Mouse (Mus musculus) natural killer cell, adult 2 months (primary cell): ENCODE measurements around the gene Exosc6.
"Not testable (repeated sequence)": the region's sequence is repeated elsewhere in the genome, so short reads cannot be mapped to it uniquely, and the experiment has no call there.

ENCODE experiments used
- DNase-seq, 2 experiments: peaks; one replicate each; pipeline ENCODE4 v3.0.0; 2022; ENCODE audit warnings: low spot score in 2 of 2

Exosc6 gene

DNA sequence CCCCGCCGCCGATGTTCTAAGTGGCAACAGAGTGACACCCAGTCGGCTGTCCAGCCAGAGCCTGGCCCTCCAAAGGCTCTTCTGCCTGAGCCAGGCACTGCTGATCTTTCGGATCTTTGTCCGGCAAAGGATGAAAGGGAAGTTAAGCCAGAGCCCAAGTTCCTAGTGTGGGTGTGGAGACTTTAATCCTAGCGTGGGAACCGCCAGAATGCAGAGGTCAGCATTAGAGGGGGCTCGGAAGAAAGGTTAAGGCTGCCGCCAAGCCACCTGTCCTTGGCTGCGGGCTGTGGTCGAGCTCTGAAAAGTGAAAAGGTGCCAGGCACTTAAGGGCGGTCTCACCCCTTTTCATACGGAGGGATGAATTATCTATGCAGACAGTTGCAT, 5.5 kb downstream of the Exosc6 start:
- peak in 1 of 2 experiments; percentile 16 for DNase-seq

DNA sequence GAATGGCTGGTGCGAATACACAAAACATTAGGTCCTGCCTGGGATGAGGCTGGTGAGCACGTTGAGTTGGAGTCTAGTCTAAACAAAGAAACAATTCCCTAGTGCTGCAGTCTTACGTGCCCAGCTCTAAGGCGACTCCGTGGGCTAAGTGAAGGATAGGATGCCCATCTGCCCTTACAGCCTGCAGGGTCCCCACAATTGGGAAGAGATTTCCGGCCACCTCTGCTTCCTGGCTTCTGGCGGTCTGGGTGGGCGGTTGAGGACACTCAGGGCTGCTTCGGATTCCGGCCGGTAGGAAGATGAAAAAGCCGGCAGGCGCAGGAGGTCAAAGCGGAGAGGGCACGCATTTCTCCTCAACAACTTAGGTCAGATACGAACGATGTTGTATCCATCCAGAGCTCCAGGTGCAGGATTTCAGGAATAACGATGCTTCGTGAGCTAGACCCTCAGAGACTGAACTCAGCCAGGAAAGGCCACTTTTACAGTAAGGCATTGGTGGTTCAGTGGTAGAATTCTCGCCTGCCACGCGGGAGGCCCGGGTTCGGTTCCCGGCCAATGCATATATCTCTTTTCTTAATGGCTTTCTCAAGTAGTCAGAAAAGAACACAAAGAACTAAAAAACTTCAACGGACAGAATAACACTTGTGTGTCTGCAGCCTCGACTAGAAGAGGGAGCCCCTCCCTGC, 6.1 kb downstream of the Exosc6 start:
- DNase-seq = peak; percentile 81 to 87

- DNase-seq = no peak
These were observed 6.8 kb downstream of the Exosc6 start for GRCm38 (mm10) chr8:111062893-111063292.

GRCm38 (mm10) chr8:111066308-111066707, 10.2 kb downstream of the Exosc6 start:
- no peak for DNase-seq

DNA sequence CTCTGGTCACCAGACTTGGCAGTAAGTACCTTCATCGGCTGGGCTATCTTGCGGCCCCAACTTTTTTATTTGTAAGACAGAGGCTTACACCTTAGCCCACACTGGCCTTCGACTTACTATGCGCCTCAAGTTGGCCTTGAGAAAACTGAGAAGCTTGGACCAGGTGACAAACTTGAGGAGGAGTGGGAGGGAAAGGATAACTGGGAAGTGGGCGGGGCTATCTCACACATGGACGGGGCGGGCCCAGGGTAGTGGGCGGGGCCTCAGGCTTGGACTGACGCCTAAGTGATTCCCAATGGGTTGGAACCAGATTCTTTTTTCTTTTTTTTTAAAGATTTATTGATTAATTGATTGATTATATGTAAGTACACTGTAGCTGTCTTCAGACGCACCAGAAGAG, 11.3 kb downstream of the Exosc6 start:
- no peak for DNase-seq

DNA sequence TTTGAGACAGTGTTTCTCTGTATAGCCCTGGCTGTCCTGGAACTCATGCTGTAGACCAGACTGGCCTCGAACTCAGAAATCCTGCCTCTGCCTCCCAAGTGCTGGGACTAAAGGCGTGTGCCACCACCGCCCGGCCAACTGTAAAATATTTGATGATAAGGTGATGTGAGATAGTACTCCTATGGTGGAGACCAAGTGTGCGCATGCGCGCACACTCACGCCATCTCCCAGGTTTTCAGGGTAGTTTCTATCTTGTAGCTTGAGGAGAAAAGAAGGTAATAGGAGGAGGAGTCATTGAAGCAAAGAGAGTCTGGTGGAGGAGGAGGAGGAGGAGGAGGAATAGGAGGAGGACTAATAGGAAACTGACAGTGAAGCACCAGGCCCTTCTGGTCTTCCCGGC, 12.5 kb downstream of the Exosc6 start:
- not testable (repeated sequence) for DNase-seq

DNA sequence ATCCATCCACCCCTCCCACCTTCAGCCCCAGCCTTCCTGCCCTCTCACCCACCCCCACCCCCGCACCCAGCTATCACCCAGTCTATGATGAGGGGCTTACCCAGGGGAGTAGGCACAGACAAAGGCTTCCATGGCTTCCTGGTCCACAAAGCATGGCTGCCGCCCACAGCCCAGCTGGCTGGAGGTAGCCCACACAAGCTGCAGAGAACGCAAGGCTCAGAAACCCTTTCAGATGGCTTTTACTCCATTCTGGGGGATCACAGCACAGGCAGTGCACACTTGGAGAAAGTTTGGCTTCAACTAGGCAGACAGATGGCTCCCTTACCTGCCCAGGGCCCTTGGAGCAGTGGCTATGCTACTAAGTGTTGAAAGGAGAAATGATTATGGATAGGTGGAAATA, 19.8 kb downstream of the Exosc6 start:
- no peak for DNase-seq

DNA sequence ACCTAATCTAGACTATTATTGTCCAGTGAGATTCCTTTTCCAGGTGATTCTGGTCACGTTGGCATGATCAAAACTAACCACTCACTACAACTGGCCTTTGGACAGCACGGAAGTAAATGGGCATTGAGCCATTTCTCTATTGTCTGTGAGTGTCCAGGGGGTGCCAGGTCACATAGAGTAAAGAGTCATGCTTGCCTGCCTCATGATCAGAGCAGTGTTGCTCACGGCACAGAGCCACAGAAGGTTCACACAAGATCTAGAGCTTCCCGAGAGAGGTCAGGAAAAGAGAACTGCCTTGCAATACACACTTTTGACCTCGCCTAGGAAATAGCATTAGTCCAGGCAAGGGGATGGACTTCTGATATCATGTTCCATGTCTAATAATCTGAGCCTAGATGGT, 23.3 kb downstream of the Exosc6 start:
- DNase-seq = no peak

DNA sequence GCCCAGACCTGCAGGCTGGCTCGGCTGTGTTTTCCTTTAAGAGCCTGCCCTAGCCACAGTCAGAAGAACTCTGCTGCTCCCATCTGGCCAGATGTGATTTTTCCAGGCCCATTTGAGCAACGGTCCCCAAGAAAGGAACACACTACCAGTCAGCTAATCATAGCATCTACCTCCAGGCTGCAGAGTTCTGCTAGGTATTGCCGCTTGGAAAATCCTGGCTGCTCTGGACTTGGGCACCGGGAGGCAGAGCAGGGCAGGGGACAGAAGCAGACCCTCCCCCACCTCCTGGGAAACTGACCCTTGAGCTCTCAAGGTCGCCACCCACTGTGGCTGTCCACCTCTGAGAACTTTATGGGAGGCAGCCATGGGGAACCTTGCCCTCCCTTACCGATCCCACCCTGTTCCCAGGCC, 23.7 kb downstream of the Exosc6 start:
- no peak for DNase-seq

DNA sequence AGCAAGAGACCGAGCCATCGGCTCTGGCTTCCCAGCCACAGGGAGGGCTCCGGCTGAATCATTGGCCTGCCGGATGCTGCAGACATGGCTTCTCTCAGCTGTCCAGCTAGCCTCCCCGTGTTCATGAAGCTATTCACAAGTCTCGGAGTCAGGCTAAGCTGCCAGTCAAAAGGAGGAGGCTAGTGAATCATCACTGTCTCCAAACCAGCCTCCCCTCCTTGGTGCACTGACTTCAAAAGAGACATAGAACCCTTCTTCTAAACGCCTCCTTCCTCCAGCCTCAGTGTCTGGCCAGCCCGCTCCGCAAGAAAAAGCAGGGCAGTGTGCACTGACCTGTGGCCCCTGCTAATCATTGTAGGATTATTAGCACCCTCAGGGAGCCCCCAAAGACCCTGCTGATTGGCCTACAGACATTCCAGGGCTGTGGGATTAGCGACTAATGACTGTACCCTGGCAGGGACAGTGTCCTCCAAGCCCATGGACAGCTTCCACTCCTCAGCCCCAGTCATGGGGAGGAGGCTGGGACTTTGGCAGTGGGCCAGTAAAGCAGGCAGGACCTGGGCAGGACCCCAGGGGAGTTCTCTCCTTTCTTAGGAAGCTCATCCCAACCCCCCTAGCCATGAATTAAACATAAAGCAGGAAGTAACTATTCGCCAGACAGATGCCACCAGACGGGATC, 25.6 kb downstream of the Exosc6 start:
- no peak for DNase-seq

GRCm38 (mm10) chr8:111083936-111084335, 27.8 kb downstream of the Exosc6 start:
- DNase-seq = not testable (repeated sequence)

GRCm38 (mm10) chr8:111090126-111090525, 34.0 kb downstream of the Exosc6 start:
- DNase-seq = peak; percentile 61 to 78

DNA sequence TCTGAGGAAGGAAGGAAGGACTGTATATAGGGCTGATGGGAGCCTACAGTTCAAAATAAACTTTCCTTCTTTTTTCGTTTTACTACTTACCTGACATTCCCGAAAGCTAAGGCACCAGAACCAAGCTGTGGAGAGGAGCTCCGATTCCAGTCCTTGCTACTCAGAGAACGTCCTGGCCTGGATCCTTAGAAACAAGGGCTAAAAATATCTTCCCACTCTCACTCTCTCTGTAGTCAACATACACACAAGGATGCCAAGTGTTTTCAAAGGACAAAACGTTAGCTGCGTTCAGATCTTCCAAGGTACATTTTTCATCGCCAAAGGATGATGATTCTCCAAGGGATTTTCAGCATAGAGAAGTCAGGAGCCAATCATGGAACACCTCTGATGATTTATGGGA, 35.6 kb downstream of the Exosc6 start:
- DNase-seq = no peak

GRCm38 (mm10) chr8:111092326-111092725, 36.2 kb downstream of the Exosc6 start, which contains the start of gene Clec18a:
Gene Clec18a (minus strand): TSS chr8:111092426.
- DNase-seq = not testable (repeated sequence)

DNA sequence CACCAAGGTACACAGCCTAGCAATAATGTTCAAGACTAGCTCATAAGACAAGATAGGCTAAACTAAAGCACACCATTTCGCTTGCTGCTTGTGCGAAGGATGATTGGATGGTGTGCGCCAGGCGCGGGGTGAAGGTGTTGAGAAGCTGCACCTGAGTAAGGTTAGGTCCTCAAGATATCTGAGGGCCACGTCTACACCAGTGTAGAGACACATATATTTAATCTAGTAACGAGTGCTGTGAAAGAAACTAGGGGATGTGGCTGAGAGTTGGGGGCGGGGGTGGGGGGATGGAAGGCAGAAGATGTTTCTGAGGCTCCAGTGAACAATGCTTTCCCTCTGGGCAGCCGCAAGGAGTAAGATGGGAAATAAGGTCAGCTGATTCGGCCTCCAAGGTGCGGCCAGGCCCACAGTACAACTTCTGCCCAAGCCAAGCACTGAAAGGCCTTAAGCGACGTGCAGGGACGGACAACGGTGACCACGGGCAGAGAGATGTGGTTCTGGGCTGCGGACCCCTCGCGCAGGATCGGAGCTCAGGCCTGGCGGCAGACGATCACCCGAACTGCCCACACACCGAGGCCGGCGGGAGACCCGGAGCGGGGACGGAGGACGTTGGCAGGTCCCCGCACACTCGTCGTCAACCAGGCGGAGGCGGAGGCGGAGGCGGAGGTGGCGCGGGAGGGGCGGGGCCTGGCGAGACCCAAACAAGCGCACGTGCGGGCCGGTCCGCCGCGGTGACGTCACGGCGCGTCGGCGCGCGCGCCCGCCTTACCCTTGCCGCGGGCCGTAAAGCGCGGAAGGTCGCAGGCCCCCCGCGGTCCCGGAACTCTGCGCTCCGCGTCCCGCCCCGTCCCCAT, 38.0 kb downstream of the Exosc6 start, which contains the start of gene Pdpr:
Gene Pdpr (plus strand): TSS at position 766 of the 854 bp plus-strand sequence.
- DNase-seq = peak; percentile 88 to 92

GRCm38 (mm10) chr8:111094719-111095302, 38.7 kb downstream of the Exosc6 start:
- DNase-seq = peak in 1 of 2 experiments; percentile 39
